8 mouse cellular contexts compared by ENCODE assay signal in the genomic region with DNA sequence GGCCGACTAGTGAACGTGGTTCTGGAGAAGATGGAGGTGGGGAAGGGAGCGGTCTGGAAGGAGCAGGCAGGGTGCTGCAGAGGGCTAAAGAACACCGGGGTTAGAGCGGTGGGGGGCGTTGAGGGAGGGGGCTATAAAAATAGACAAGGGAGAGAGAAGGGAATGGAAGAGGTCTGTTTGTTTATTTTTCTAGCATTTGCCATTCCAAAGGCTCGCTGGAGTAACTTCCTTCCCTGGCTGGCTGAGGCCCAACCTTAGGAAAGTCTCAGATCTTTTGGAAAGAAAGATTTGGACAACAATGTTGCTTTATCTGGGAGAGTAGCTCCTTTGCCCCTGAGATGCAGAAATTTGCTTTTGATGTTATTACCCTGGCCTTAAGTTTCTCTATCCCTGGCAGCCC. TPM values are rescaled to one million over a fixed set of nuclear protein-coding genes. Genes with fewer than 3 reads are reported as not detected.
A peak's percentile ranks its signal among the peaks of the same experiment; 100 is the strongest.
DNase-seq lines count a peak whose midpoint lies in the region; ATAC-seq and TF ChIP-seq lines count a peak whose summit lies in the region.

No protein-coding gene starts in this region.

- no peaks in the 10 kb centered on the region for H3K27me3 ChIP-seq in liver, embryonic 15.5 days
- H3K27me3 ChIP-seq in stomach, embryonic 14.5 days (ENCODE audit: control insufficient read depth, insufficient read depth, low read length): no peaks in the 10 kb centered on the region

- intact Hi-C loops in left cerebral cortex, adult 2 months (cut with DNase I): loop anchor here (1.0 to 5.0 kb wide), 2 partner anchors 20 to 117 kb away; no protein-coding TSS in a partner anchor
- intact Hi-C loops in left cerebral cortex, postnatal 25 days (cut with DNase I): loop anchor here (1.0 to 5.0 kb wide), 4 partner anchors 13 to 52 kb away; no protein-coding TSS in a partner anchor
- intact Hi-C loops in heart, postnatal 10 days (cut with DNase I): no loop called here

- peak overlapping the region; percentile 21; the same call in 1 of the 2 replicates for H3K4me3 ChIP-seq in left cerebral cortex, adult 2 months
- H3K4me3 ChIP-seq in liver, embryonic 15.5 days (replicated peaks): no peak overlapping the region
- no peak overlapping the region for H3K4me3 ChIP-seq in stomach, embryonic 14.5 days (ENCODE audit: low read depth, low read length)

- no peak for TF ChIP-seq CTCF in left cerebral cortex, adult 2 months (IDR thresholded peaks at IDR 0.05)

- 62% methylated on average over 7 of the region's 7 CpGs for WGBS in liver, embryonic 15.5 days (ENCODE audit: insufficient replicate concordance)
- 25% methylated on average over 7 of the region's 7 CpGs for WGBS in stomach, embryonic 14.5 days

- H3K36me3 ChIP-seq in liver, embryonic 15.5 days (replicated peaks): no peaks in the 10 kb centered on the region
- no peaks in the 10 kb centered on the region for H3K36me3 ChIP-seq in stomach, embryonic 14.5 days (ENCODE audit: control insufficient read depth, insufficient read depth, low read length)

- no peak for ATAC-seq in liver, embryonic 15.5 days (ENCODE audit: insufficient read depth)
- ATAC-seq in stomach, embryonic 14.5 days (ENCODE audit: insufficient number of reproducible peaks, insufficient read depth, low FRiP score, low read depth): no peak

- no peaks in the 10 kb centered on the region for H3K9me3 ChIP-seq in liver, embryonic 15.5 days (replicated peaks)
- no peaks in the 10 kb centered on the region for H3K9me3 ChIP-seq in stomach, embryonic 14.5 days (ENCODE audit: control insufficient read depth, low read depth, low read length)

- peak overlapping the region; percentile 89 for H3K27ac ChIP-seq in left cerebral cortex, adult 2 months
- H3K27ac ChIP-seq in liver, embryonic 15.5 days (replicated peaks): peak overlapping the region; percentile 45
- peak overlapping the region; percentile 90 for H3K27ac ChIP-seq in stomach, embryonic 14.5 days (ENCODE audit: low read length)

- H3K4me1 ChIP-seq in liver, embryonic 15.5 days (replicated peaks): peaks cover 43% of the 10 kb centered on the region
- peaks cover 38% of the 10 kb centered on the region; the same call in 1 of the 2 replicates for H3K4me1 ChIP-seq in stomach, embryonic 14.5 days (ENCODE audit: control insufficient read depth, insufficient read depth, low read length)

- H3K9ac ChIP-seq in liver, embryonic 15.5 days: no peak overlapping the region
- no peak overlapping the region for H3K9ac ChIP-seq in stomach, embryonic 14.5 days (replicated peaks; ENCODE audit: low read depth, low read length)

- H3K4me2 ChIP-seq in liver, embryonic 15.5 days: no peak overlapping the region
- H3K4me2 ChIP-seq in stomach, embryonic 14.5 days (replicated peaks; ENCODE audit: low read depth, low read length): peak overlapping the region; percentile 0; the same call in 1 of the 2 replicates

- DNase-seq in left cerebral cortex, adult 2 months (ENCODE audit: extremely low spot score in 1 of 2, low spot score in 2 of 2): no peak
- DNase-seq in left cerebral cortex, postnatal 25 days (ENCODE audit: low spot score in 2 of 2): no peak
- peak; percentile 50 to 51 for DNase-seq in heart, postnatal 10 days
- no peak for DNase-seq in cerebellum, adult 11 months
- DNase-seq in spleen, postnatal 14 days (ENCODE audit: low spot score in 2 of 2): no peak
- no peak for DNase-seq in ovary, postnatal 36 days (ENCODE audit: low spot score)

RNA-seq across cellular contexts. Expression of a gene that starts 21.6 kb away (rescaled TPM):
- 100 to 1,000 TPM; 138 to 143 TPM for total RNA-seq in left cerebral cortex, adult 2 months (2021)
- total RNA-seq in left cerebral cortex, postnatal 25 days (2021): 100 to 1,000 TPM; 112 to 117 TPM
- total RNA-seq in heart, postnatal 10 days (2021): 10 to 100 TPM; 15.7 to 22.1 TPM
- 5.0 TPM in 2 replicates for polyA plus RNA-seq in liver, embryonic 15.5 days (2015; fragmentation: Nextera tagmentation; extraction: Ambion mirVana)
- polyA plus RNA-seq in stomach, embryonic 14.5 days (2014; fragmentation: Nextera tagmentation; extraction: Ambion mirVana): 1.2 and 1.7 TPM in 2 replicates

Comparison
In these comparisons a context has a peak if more than half of its experiments do, and no peak if none do; other contexts are left out.
1. DNase-seq: peak in heart, postnatal 10 days (2 of 2); none in left cerebral cortex, adult 2 months (0 of 2), left cerebral cortex, postnatal 25 days (0 of 2), cerebellum, adult 11 months (single experiment), spleen, postnatal 14 days (0 of 2) and ovary, postnatal 36 days (single experiment).
2. RNA of a gene that starts 21.6 kb away (total RNA-seq): 138 to 143 TPM in left cerebral cortex, adult 2 months and 112 to 117 TPM in left cerebral cortex, postnatal 25 days; 15.7 to 22.1 TPM in heart, postnatal 10 days; every median in the first group is over 4 times any median in the second.
3. Peak in every context shown above with its lines, with median percentiles within 50 percentile points of each other: H3K27ac ChIP-seq.